Mouse (Mus musculus) bone marrow, adult 2 months (tissue): ENCODE measurements at regions not wholly inside any gene's neighbourhood (a gene's known extent, or its start where the extent isn't known, plus 50 kb on each side); places are given as distances from the start of the nearest gene placed in this dataset.

Experiments
- CTCF ChIP-seq: fragments of 200-500 bp; IDR thresholded peaks from 2 replicates; pipeline ENCODE4 v1.5.1; 2011; ENCODE audit warnings: low read length, control low read depth; ENCODE audit not compliant: control insufficient read depth, insufficient read depth
- POLR2A ChIP-seq: fragments of 200-500 bp; IDR thresholded peaks from 2 replicates; pipeline ENCODE4 v1.6.1; 2011; ENCODE audit warnings: low read depth, mild to moderate bottlenecking, control low read depth, low read length, borderline replicate concordance; ENCODE audit not compliant: control insufficient read depth

DNA sequence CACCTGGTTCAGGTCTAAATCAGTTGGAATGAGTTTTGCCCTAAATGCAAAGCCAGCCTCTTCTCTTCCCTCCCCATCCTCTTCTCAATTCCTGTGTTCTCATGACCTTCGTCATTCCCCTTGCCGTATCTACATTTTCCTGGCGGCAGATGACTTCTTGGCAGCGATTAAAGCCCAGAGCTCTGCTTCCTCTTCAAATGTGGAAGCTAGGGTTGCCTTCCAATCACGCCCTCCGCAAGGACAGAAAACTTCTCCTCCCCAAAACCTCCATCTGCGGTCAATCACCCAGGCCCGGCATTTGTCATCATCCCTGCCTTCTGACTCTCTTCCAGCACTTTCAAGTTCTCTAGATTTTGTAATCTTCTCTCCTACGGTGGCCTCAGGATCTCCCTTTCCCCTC, 72.3 kb downstream of the Gm12689 start:
- TF ChIP-seq CTCF (no peak), POLR2A (no peak)
